Mouse (Mus musculus) kidney, postnatal 4 days (tissue): Measurements from ENCODE around the gene Tox2.

ENCODE experiments used
- DNase-seq, 2 experiments: peaks; one replicate each; pipeline ENCODE4 v3.0.0; 2021; ENCODE audit warnings: mixed read lengths in 2 of 2

Tox2 gene

DNA sequence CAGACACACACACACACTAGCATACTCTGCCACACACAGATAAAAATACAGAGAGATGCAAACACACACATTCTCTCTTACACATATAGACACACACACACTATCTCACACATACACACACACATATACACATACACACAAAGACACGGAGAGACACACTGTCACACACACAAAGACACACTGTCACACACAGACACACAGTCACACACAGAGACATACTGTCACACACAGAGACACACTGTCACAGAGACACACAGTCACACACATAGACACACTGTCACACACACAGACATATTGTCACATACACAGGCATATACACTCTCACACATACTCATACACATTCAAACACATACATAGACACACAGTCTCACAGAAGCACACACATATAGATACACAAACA lies 169.7 kb downstream of the Tox2 start:
- no peak for DNase-seq
